Mouse (Mus musculus) bone marrow macrophage, adult 2 months (primary cell): ENCODE measurements around the gene Rpp21.

Experiments
- CTCF ChIP-seq: IDR thresholded peaks from 2 replicates; pipeline ENCODE4 v1.5.1; 2012; ENCODE audit warnings: low read depth, mild to moderate bottlenecking, low read length, moderate library complexity
- POLR2A ChIP-seq: IDR thresholded peaks from 2 replicates; pipeline ENCODE4 v1.6.1; 2012; ENCODE audit warnings: mild to moderate bottlenecking, low read depth, low read length, borderline replicate concordance

DNA sequence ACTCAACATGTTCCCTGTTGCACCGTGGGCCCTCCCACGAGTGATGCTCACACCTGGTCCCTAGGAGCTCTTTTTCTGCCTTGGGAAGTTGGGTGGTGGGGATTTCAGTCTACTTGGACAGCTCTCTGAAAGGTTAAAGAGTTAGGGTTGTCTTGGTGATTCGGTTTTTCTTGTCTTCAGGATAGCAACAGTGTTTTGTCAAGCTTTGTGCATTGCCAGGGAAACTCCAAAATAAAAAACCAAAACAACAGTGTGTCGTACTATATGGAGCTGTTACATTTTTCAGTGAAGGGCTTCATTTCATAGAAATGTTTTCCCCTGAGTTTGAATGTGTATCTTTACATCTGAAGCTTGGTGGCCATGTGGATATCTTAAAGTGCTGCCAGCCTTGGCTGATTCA is 16.9 kb upstream of the Rpp21 start:
- no peak for TF ChIP-seq POLR2A
- no peak for TF ChIP-seq CTCF
